Mouse (Mus musculus): ENCODE data around the gene Nim1k. TPM values are rescaled to one million over a fixed set of nuclear protein-coding genes. Genes with fewer than 3 reads are reported as not detected.

Nim1k gene
- 2.9 and 3.1 TPM in 2 replicates for polyA plus RNA-seq (2015; fragmentation: Nextera tagmentation; extraction: Ambion mirVana)

DNA sequence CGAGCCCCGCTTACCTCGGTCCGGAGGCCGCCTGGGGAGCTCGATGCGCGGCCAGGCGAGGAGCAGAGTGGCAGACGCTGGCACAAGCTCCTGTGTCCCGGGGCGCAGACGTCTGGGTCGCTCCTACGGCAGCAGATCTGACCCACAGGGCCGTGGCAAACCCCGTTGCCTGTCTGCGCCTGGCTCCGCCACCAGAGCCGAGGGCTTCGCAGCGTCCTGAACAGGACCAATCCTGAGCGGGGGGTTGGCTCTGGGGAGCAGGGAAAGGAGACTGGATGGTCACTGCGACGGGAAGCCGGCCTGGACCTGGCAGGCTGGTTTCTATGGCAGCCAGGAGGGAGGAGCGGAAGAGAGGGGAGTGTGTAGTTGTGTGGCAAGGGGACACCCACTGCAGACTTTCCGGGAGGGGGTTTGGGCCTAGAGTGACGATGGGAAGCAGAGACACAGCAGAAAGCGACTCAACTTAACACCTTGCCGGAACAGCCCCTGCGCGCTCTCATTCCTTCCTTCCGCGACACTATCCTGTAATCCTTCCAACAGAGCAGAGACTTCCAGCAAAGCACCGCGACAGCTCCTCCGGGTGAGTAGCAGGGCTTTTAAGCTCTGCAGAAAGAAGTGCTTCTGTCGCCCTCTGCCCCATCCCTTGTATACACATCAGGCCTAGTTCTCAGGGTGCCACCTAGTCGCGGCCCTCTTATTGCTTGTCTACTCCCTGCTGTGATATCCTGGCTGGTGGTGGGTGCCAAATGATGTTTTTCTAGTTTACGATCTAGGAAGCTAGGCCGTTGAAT, at the start of gene Nim1k:
Nim1k (minus strand) TSS at position 202 of the 791 bp plus-strand sequence.
- Histone ChIP-seq H3K4me3 (replicated peaks) (peak within 1 kb of the TSS; percentile 60), H3K27ac (peak within 1 kb of the TSS; percentile 84), H3K4me2 (replicated peaks) (peak within 1 kb of the TSS; percentile 96), H3K4me1 (replicated peaks) (peaks cover 30% of the 10 kb centered on the region), H3K9ac (replicated peaks) (peak within 1 kb of the TSS; percentile 84), H3K9me3 (no peaks in the 10 kb centered on the region), H3K27me3 (no peaks in the 10 kb centered on the region), H3K36me3 (peaks cover 5% of the 10 kb centered on the region)
- ATAC-seq, result peak; percentile 95
- 2% methylated on average over 43 of the region's 43 CpGs for WGBS

DNA sequence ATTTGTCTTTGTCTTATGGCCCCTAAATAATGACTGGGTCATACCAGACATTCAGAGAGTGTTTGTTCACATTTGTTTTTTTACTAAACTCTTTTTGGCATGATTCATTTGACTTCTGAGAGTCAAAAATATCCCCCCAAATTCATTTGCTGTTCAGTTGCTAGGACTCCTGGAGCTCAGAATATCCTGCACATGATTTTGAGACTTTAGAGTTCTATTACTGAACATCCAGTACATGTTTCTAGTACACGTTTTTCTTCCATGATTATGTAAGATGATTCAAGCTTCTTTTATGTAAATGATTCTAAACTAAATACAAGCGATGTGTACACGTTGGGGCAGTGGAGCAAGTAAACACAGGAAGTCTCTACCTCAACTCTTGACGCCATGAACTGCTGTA, 42.0 kb upstream of the Nim1k start:
- no peak overlapping the region for H3K9ac ChIP-seq (replicated peaks)
- H3K36me3 ChIP-seq, result no peaks in the 10 kb centered on the region

GRCm38 (mm10) chr13:119792791-119793404, 37.2 kb upstream of the Nim1k start:
- Histone ChIP-seq H3K9ac (replicated peaks) (no peak overlapping the region), H3K4me1 (replicated peaks) (peaks cover 20% of the 10 kb centered on the region), H3K4me3 (replicated peaks) (no peak overlapping the region), H3K4me2 (replicated peaks) (no peak overlapping the region), H3K36me3 (peaks cover 7% of the 10 kb centered on the region; the same call in 1 of the 2 replicates), H3K9me3 (no peaks in the 10 kb centered on the region), H3K27me3 (no peaks in the 10 kb centered on the region), H3K27ac (no peak overlapping the region)
- 91% methylated on average over 5 of the region's 5 CpGs for WGBS
- ATAC-seq, result no peak

More for the DNA sequence above, 42.0 kb upstream of the Nim1k start:
- Histone ChIP-seq H3K9me3 (no peaks in the 10 kb centered on the region), H3K4me3 (replicated peaks) (no peak overlapping the region), H3K27ac (no peak overlapping the region), H3K4me2 (replicated peaks) (no peak overlapping the region), H3K27me3 (no peaks in the 10 kb centered on the region), H3K4me1 (replicated peaks) (no peaks in the 10 kb centered on the region)
- 66% methylated on average over 4 of the region's 4 CpGs for WGBS
- ATAC-seq, result no peak

DNA sequence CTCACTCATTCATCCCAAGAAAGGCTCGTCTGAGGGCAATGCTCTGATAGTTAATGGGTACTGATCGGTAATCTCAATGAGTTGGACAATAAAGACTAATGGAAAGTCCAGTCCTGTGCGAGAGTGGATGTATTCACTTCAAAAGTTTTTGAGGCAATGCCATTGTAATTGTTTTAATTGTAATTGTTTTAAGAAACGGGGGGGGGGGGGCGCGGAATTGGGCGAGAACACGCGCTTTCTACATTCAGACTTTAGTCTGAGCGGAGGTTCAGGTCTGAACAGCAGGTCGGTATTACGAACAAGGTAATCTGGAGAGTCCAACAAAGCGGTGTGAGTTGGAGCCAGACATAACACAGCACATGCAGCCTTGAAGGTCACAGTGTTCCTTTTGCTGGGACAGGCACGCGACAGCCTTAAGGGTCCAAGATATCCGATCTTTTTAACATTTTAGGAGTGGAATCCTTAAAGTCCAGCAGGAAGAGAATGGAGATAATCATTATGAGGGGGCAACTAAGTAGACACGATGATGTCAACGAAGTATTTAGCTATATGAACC, 36.0 kb upstream of the Nim1k start:
- no peaks in the 10 kb centered on the region for H3K27me3 ChIP-seq
- peak overlapping the region; percentile 83 for H3K4me3 ChIP-seq (replicated peaks)
- H3K4me2 ChIP-seq (replicated peaks), result peak overlapping the region; percentile 67
- H3K36me3 ChIP-seq, result peaks cover 16% of the 10 kb centered on the region
- H3K9me3 ChIP-seq, result no peaks in the 10 kb centered on the region
- H3K9ac ChIP-seq (replicated peaks), result peak overlapping the region; percentile 94
- peak; percentile 18; the same call in 1 of the 2 replicates for ATAC-seq
- peaks cover 24% of the 10 kb centered on the region for H3K4me1 ChIP-seq (replicated peaks)
- WGBS, result 5% methylated on average over 18 of the region's 18 CpGs
- H3K27ac ChIP-seq, result peak overlapping the region; percentile 96

GRCm38 (mm10) chr13:119790761-119791579, 35.3 kb upstream of the Nim1k start, which contains the start of gene Zfp131:
TSS of gene Zfp131 (minus strand) at chr13:119790889.
- peak within 1 kb of the TSS; percentile 83 for H3K4me3 ChIP-seq (replicated peaks)
- H3K9ac ChIP-seq (replicated peaks), result peak within 1 kb of the TSS; percentile 94
- H3K27me3 ChIP-seq, result no peaks in the 10 kb centered on the region
- no peaks in the 10 kb centered on the region for H3K9me3 ChIP-seq
- ATAC-seq, result peak; percentile 95
- H3K36me3 ChIP-seq, result peaks cover 20% of the 10 kb centered on the region
- H3K4me2 ChIP-seq (replicated peaks), result peak within 1 kb of the TSS; percentile 67
- WGBS, result under 1% methylated on average over 52 of the region's 86 CpGs
- H3K4me1 ChIP-seq (replicated peaks), result peaks cover 28% of the 10 kb centered on the region
- H3K27ac ChIP-seq, result peak within 1 kb of the TSS; percentile 96

DNA sequence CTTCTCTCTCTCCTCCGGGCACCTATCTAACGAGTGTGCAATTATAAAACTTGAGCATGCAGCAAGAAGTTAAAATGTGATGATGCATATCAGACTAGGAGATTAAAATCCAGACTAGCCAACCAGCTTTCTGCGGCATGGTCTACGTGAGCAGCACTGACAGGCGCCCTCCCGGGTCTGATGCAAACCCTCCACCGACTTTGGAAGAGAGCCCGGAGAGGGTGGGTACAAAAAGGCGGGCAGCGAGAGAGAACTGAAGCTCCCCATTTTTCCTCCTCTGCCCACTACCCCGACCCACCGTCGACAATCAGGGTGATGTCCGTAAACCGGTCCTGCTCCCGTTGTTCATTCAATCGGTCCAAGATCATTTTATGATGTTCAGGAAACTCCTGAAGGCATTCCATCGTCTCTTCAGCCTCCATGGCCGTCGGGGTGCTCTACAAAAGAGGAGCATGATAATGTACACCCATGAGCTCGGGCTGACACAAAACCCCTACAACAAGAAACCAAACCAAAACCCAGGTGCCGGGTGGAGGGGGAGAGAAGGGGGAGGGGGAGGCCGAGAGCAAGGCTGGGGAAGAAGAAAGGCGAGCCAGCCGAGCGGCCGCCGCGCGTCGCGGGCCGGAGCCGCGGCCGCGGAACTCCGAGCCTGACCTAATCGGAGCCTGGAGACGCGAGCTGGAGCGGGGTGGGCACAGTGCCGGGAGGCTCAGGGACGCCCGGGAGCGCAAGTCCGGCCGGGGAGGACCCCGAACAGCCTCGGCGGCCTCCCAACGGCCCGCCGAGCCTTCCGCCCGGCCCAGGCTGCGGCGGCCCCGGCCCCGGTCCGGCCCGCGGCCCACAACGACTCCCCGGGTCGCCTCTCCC, 34.4 kb upstream of the Nim1k start:
- H3K4me3 ChIP-seq (replicated peaks), result peak overlapping the region; percentile 83
- peaks cover 29% of the 10 kb centered on the region for H3K4me1 ChIP-seq (replicated peaks)
- H3K4me2 ChIP-seq (replicated peaks), result peak overlapping the region; percentile 56
- no peaks in the 10 kb centered on the region for H3K9me3 ChIP-seq
- H3K27me3 ChIP-seq, result no peaks in the 10 kb centered on the region
- WGBS, result under 1% methylated on average over 51 of the region's 66 CpGs
- H3K36me3 ChIP-seq, result peaks cover 27% of the 10 kb centered on the region
- ATAC-seq, result peak; percentile 79
- peak overlapping the region; percentile 96 for H3K27ac ChIP-seq
- H3K9ac ChIP-seq (replicated peaks), result peak overlapping the region; percentile 94

- WGBS, result 88% methylated on average over 4 of the region's 4 CpGs
- ATAC-seq, result no peak
- Histone ChIP-seq H3K36me3 (peaks cover 77% of the 10 kb centered on the region), H3K4me1 (replicated peaks) (peaks cover 12% of the 10 kb centered on the region), H3K4me3 (replicated peaks) (no peak overlapping the region), H3K9ac (replicated peaks) (no peak overlapping the region), H3K27me3 (no peaks in the 10 kb centered on the region), H3K4me2 (replicated peaks) (no peak overlapping the region), H3K9me3 (no peaks in the 10 kb centered on the region), H3K27ac (no peak overlapping the region)
Observed at GRCm38 (mm10) chr13:119783581-119783980, 27.9 kb upstream of the Nim1k start.

DNA sequence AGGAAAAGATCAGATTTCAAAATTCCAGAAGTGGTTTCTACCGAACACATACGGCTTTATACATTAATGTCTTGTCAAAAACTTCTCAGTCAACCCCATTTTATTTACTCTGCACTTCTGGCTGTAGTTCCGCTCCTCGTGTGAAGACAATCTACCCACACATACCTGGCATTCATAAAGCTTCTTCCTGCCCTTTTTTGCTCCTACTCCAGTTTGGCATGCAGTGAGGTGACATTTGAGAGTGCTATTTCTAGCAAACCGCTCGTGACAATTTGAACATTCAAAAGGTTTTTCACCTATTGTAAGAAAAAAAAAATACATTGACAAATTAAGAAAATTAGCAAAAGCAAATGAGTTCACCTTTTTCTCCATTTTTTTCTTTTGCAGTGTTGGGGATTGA, 12.9 kb upstream of the Nim1k start:
- WGBS, result 92% methylated on average over 6 of the region's 6 CpGs
- no peak for ATAC-seq
- no peak overlapping the region for H3K4me2 ChIP-seq (replicated peaks)
- no peaks in the 10 kb centered on the region for H3K9me3 ChIP-seq
- H3K4me3 ChIP-seq (replicated peaks), result no peak overlapping the region
- H3K9ac ChIP-seq (replicated peaks), result no peak overlapping the region
- H3K36me3 ChIP-seq, result peaks cover 83% of the 10 kb centered on the region
- no peak overlapping the region for H3K27ac ChIP-seq
- H3K27me3 ChIP-seq, result no peaks in the 10 kb centered on the region
- H3K4me1 ChIP-seq (replicated peaks), result no peaks in the 10 kb centered on the region

DNA sequence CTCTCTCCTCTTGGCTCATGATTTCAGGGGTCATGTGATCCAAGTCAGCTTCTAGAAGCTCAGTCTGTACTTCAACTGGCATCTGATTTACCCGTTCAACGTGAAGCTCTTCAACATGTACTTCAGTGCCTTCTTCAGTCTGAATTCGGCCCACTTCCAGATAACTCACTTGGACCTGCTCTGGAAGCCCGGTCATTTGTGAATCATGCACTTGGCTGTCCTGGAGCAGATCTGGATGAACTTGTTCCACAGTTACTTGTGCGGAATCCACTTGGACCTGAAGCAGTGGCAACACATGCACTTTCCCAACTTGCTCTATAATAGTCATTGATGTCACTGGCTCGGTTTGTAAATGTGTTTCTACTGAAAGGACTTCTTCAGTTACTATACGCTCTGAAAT, 10.8 kb upstream of the Nim1k start:
- Histone ChIP-seq H3K36me3 (peaks cover 75% of the 10 kb centered on the region), H3K4me1 (replicated peaks) (no peaks in the 10 kb centered on the region), H3K9ac (replicated peaks) (no peak overlapping the region), H3K27ac (no peak overlapping the region), H3K27me3 (no peaks in the 10 kb centered on the region), H3K9me3 (no peaks in the 10 kb centered on the region), H3K4me2 (replicated peaks) (no peak overlapping the region), H3K4me3 (replicated peaks) (no peak overlapping the region)
- 94% methylated on average over 7 of the region's 7 CpGs for WGBS
- no peak for ATAC-seq

- Histone ChIP-seq H3K4me3 (replicated peaks) (0 out of 2 replicates have a peak overlapping the region, but pooled peaks have one; percentile 60), H3K36me3 (peaks cover 14% of the 10 kb centered on the region), H3K9ac (replicated peaks) (no peak overlapping the region), H3K4me2 (replicated peaks) (no peak overlapping the region; the same call in 1 of the 2 replicates), H3K27ac (no peak overlapping the region), H3K27me3 (no peaks in the 10 kb centered on the region), H3K4me1 (replicated peaks) (peaks cover 30% of the 10 kb centered on the region), H3K9me3 (no peaks in the 10 kb centered on the region)
- ATAC-seq, result no peak
- 34% methylated on average over 5 of the region's 5 CpGs for WGBS
Observed at GRCm38 (mm10) chr13:119756831-119757230, 1.1 kb upstream of the Nim1k start.

- Histone ChIP-seq H3K4me2 (replicated peaks) (peak overlapping the region; percentile 96), H3K27ac (peak overlapping the region; percentile 84), H3K4me3 (replicated peaks) (peak overlapping the region; percentile 60)
Observed at GRCm38 (mm10) chr13:119755141-119755547, 538 bp downstream of the Nim1k start.

More at GRCm38 (mm10) chr13:119755141-119755547, 538 bp downstream of the Nim1k start:
- peak; percentile 75 for ATAC-seq
- Histone ChIP-seq H3K36me3 (peaks cover 5% of the 10 kb centered on the region; the same call in 1 of the 2 replicates), H3K9me3 (no peaks in the 10 kb centered on the region), H3K9ac (replicated peaks) (peak overlapping the region; percentile 84), H3K27me3 (no peaks in the 10 kb centered on the region), H3K4me1 (replicated peaks) (peaks cover 30% of the 10 kb centered on the region)
- under 1% methylated on average over 16 of the region's 16 CpGs for WGBS

Measured in midbrain, embryonic 13.5 days (tissue).